Mouse (Mus musculus) adrenal gland (tissue): ENCODE data around the gene Pex7.

Source experiments
- intact Hi-C: fragments of 180-260 bp; cut with DNase I; formaldehyde crosslinking; loops from one replicate; pipeline ENCODE4 v1.15.1; 2025

Pex7 gene

DNA sequence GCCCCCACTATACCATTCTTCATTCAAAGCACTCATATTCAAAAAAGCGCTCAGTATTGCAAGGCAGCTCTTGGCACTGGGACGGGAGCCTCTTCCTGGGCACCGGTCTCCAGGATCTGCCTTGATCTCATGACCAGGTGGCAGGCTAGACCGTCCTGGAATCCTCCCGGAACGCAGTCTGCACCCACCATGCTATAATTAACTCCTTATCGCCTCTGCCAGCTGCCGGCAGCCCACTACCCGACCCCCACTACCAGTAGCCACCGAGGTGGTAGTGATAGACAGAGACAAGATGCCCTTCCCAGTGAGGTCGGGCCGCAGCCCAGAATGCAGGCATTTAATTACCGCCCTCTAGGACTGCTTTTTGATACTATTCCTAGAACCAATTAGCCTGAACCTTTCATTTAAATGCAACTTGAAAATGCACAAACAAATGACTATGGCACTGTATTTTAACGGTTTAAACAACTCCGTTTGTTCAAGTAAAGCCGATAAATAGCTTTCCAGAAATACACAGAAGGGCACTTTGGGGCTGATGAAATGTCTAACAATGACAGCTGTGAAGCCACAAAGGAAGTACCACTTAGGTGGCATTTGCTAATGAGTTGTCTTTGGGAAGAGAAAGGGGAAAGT lies 88.7 kb downstream of the Pex7 start:
- intact Hi-C loops: loop anchor here (5.0 kb wide), 1 partner anchor 73 kb away; no protein-coding TSS in a partner anchor

DNA sequence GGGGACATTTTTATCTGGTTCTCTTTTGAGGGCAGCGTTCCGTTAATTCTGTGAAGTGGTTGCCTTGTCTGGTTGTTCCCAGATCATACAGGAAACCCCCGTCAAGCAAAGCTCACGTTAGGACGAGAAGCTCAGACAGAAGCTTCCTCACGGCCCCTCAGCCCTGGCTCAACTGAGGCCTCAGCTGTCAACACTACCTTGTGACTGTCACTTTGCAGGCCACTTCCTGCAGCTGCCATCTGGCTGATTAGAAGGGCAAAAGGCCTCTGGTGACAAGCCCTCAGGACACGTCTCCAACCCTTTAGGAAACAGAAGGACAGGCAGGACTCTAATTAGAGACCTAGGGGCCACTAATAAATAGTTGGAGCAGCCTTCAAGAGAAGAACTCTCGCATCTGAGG lies 92.1 kb downstream of the Pex7 start:
- intact Hi-C loops: loop anchor here (5.0 kb wide), 1 partner anchor 77 kb away; no protein-coding TSS in a partner anchor

DNA sequence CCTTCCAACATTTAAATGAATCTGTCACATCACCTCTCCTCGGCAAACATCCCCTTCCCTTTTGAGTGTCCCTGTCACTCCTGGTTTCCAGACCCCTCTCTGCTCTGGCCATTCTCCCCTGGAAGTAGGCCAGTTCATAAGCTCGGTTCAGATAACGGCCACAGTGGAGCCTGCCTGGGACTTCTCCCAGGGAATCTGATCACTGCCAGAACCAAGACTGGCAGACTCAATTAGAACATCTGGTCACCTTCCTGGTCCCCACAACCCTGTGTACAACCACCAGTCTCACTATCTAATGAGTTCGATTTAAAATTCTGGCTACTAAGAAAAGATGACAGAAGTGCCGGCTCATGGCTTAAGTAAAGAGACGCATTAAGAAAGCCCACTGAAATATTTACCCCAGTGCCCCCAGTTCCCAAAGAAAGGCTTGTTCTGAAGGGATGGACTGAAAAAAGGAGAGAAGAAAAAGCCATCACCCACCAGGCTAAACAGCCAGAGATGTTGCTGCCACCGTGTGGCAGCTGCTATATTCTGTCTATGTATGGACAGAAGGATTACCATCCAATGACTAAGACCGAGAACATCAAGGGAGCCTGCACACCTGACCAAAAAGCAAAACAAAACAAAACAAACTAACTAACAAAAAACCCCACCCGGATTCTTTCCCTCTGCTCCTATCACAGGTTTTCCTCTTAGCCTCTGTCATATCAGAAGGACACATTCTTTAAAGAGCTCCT lies 95.9 kb downstream of the Pex7 start:
- intact Hi-C loops: no loop called here

DNA sequence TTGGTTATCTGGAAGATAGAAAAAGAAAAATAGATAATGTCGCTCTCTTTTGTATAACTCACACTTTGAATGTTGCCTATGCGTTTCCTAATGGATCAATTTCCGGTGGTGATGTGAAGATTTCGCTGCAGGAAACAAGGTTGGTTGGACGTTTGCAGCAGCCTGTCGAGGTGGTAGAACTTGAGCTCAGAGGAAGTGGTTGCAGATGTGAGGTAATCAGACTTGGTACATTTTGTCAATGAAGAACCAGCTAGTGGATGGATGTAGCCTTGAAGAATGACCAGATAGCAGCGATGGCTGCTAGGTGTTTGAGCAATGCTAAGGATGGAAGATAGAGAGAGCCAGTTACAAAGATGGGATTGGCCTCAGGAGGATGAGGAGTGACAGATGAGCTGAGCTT lies 102.7 kb downstream of the Pex7 start:
- intact Hi-C loops: no loop called here
